Mouse (Mus musculus) embryonic stem cell, embryonic (primary cell): ENCODE measurements around the gene Pck2.

Experiments
- CTCF ChIA-PET, 4 experiments: fragments of 300-600 bp in 2 of 4; fragments of 350-600 bp in 2 of 4; sonication (Branson Sonifier 250); formaldehyde crosslinking; loops; one replicate each; lab custom pipeline; 2022; ENCODE audit warnings: inconsistent platforms in 2 of 4; lab: Charles Lee
- POLR2A ChIA-PET, 4 experiments: fragments of 300-600 bp in 2 of 4; fragments of 350-600 bp in 2 of 4; sonication (Branson Sonifier 250); formaldehyde crosslinking; loops; one replicate each; lab custom pipeline; 2022; ENCODE audit warnings: antibody characterized with exemption in 4 of 4, inconsistent platforms in 1 of 4; lab: Charles Lee

Gene Pck2

DNA sequence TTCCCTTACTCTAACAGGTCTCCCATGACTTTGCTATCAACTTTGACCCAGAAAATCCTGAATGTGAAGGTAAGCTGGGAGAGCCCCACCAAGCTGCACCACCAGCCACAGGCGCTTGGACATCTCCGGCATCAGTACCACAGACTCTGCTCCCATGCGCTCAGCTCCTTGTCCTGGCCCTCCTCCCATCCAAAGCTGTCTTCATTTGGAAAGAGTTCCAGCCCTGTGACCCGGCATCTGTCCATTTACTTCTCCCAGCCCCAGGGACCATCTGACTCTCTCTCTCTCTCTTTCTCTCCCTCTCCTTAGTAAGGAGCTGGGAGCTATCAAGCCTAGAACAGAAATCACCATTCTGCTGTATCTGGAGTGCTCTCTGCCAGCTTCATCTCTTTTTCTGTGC lies 24.2 kb upstream of the Pck2 start:
- ChIA-PET POLR2A (interaction anchor here in 1 of 4 experiments (0.8 to 1.6 kb wide), 4 partner anchors 13 to 57 kb away, joined by 3 to 6 read pairs (median 3); partner anchors contain the start of gene Pck2), CTCF (interaction anchor here (0.5 to 2.4 kb wide), 8 partner anchors 9 to 1345 kb away, joined by 3 to 14 read pairs (median 4); partner anchors contain the start of genes Dhrs4 (in 1 of the 4) and Nrl (in 1 of the 4))

DNA sequence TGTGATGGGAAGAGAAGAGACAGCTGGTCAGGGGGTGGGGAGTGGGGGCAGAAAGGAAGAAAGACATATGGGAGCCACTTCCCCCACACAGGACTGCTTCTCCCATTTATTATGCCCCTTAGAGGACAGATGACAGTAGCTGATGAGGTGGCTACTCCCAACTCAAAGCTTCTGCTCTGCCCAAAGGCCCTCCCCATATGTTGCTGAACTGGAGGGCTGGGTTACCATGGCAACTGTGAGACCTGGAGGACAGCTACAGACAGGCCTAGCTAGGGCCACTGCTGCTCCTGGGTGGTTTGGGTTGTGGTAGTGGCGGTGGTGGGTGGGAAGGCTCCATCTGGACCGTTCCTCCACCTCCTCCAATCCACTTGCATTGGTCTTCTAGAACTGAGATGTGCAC lies 21.2 kb upstream of the Pck2 start:
- ChIA-PET CTCF (interaction anchor here (0.6 to 2.2 kb wide), 14 partner anchors 8 to 1586 kb away, joined by 3 to 20 read pairs (median 5); partner anchors contain the start of gene Dhrs4 (in 1 of the 4)), POLR2A (interaction anchor here in 3 of 4 experiments (0.5 to 2.2 kb wide), 8 partner anchors 8 to 38 kb away, joined by 3 to 7 read pairs (median 4); partner anchors contain the start of genes Pck2 (in 2 of the 3) and Cpne6 (in 1 of the 3))

DNA sequence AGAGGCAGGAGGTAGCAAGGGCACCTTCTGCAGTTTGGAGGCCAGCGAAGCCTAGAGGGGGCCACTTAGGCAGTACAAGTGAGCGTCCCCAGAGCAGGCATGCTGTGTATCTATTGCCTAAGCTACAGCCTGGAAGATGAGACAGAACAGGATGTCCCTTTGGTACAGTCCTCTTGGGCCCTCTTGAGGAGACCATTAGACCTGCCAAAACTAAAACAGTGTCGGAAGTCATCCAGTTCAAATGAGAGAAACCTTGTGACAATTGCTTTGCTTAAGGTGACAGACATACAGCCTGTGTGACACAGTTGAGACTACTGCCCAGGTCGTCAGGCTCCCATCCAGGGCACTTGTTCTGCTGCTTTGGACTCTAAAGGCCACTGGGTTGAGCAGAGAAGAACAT lies 20.5 kb upstream of the Pck2 start:
- CTCF ChIA-PET, result interaction anchor here in 3 of 4 experiments (0.7 to 2.2 kb wide), 7 partner anchors 14 to 398 kb away, joined by 3 to 10 read pairs (median 5); no protein-coding TSS in a partner anchor
- POLR2A ChIA-PET, result interaction anchor here in 2 of 4 experiments (0.5 to 2.2 kb wide), 7 partner anchors 9 to 38 kb away, joined by 3 to 7 read pairs (median 3); partner anchors contain the start of genes Cpne6 (in 1 of the 2) and Pck2 (in 1 of the 2)

DNA sequence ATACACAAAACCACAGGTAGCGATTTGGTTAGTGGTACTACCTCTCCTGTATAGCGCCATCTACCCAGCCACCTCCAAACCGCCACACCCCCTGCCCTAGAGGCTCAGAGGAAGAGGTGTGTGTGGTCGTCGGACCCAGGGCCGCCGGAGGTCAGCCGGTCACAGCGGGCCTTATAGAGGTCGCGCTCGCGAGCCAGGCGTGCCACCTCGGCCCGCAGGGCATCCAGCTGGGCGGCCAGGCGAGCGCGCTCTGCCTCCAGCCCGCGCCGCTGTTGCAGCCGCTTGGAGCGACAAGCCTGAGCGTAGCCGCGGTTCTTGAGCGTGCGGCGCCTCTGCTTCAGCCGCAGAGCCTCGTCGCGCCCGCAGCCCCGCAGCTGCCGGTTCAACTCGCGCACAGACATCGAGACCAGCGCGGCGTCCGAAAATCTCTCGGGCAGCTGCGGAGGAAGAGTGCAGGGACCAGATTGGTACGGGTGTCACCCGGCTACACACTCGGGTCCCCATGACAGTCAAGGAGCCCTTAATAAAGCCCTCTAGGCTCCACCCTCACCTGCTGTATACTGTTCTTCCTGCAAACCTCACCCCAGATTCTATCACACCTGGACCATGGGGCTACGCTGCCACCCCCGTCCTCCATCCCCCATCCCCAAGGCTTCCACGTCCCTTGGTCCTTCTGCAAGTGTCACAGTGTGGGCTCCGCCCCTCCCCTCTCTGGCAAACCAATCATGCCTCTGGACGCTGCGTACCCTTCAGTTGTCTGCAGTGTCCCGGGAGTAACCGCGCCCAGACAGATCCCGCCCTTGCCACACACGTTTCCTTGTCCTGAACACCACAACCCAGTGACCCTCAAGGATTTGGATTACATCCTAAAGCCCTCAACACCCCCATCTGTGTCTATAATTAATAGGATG lies 19.4 kb upstream of the Pck2 start:
- ChIA-PET POLR2A (interaction anchor here in 1 of 4 experiments (1.4 to 2.2 kb wide), 3 partner anchors 10 to 33 kb away, joined by 5 to 7 read pairs (median 5); partner anchors contain the start of gene Cpne6), CTCF (interaction anchor here in 3 of 4 experiments (0.5 to 2.2 kb wide), 7 partner anchors 10 to 399 kb away, joined by 3 to 10 read pairs (median 4); no protein-coding TSS in a partner anchor)

DNA sequence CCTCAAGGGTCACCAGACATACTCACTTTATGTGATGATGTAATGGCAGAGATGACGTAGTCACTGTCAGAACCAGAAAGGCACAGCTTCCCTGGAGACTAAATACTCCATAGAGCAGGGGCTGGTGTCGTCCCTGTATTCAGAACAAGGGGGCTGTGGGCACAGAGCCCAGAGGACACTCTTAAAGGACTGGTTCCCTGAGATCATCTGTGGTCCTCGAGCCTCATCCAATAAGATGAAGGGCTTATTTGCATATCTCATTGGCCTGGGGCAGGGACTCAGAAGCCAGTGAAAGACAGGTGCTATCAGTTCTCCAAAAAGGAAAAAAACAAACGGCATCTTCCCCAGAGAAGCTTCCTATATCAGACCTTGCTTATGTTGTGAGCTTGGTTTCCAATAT lies 16.0 kb upstream of the Pck2 start:
- ChIA-PET CTCF (interaction anchor here in 3 of 4 experiments (0.7 to 2.1 kb wide), 5 partner anchors 8 to 253 kb away, joined by 3 to 5 read pairs (median 5); partner anchors contain the start of gene Dhrs4 (in 2 of the 3)), POLR2A (interaction anchor here in 2 of 4 experiments (1.1 to 1.9 kb wide), 8 partner anchors 10 to 310 kb away, joined by 3 to 11 read pairs (median 4); partner anchors contain the start of genes A730061H03Rik (in 1 of the 2), Dcaf11 (in 1 of the 2) and Pck2 (in 1 of the 2))

DNA sequence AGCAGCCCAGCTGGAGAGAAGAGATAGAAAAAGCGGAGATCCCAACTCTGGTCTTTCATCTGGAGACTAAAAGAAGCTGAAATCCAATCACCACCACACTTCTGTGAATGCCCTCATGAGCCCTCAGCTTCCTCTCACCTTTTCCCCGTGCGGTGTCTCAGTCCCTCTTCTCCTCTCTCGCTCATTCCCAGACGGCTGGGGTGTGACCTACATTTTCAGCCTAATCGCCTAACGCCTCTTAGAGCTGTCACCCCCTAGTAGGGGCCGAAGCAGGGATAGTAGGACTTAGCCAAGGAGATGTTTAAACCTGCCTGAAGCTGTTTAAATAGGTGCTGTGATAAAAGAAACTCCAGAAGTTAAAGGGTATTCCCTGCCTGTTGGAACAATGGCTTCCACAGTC lies 15.3 kb upstream of the Pck2 start, which contains the start of gene Nrl:
Nrl (minus strand) TSS at position 197 of the 400 bp plus-strand sequence.
- ChIA-PET CTCF (interaction anchor here in 3 of 4 experiments (0.7 to 2.1 kb wide), 5 partner anchors 9 to 253 kb away, joined by 3 to 5 read pairs (median 4); partner anchors contain the start of gene Dhrs4 (in 1 of the 3)), POLR2A (interaction anchor here in 2 of 4 experiments (0.9 to 1.9 kb wide), 11 partner anchors 9 to 311 kb away, joined by 3 to 11 read pairs (median 3); partner anchors contain the start of genes A730061H03Rik (in 1 of the 2), Carmil3 (in 1 of the 2), Dcaf11 (in 1 of the 2) and Pck2 (in 1 of the 2))

DNA sequence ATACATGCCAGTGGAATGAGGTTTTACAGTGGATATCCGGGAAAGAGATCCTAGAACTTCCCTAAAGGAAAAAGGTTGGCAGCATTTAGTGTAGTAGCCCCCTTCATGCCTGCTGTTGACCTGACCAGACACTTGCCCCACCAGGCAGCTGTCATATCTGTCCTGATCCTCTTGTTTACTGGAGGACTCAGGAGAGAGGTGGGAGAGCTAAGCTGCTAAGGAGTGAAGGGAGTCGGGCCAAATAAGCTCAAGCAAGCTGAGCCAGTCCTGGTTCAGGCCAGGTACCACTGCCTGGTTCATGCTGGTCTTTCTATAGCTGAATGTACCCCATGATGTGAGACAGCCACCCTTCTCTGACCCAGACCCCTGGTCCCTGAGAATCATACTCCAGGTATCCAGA lies 13.4 kb upstream of the Pck2 start:
- POLR2A ChIA-PET, result interaction anchor here in 2 of 4 experiments (1.7 to 2.5 kb wide), 2 partner anchors 13 kb away, joined by 9 to 11 read pairs; partner anchors contain the start of gene Pck2 (in 2 of the 2)
- CTCF ChIA-PET, result interaction anchor here in 3 of 4 experiments (0.6 to 2.3 kb wide), 9 partner anchors 9 to 405 kb away, joined by 3 to 13 read pairs (median 5); no protein-coding TSS in a partner anchor

DNA sequence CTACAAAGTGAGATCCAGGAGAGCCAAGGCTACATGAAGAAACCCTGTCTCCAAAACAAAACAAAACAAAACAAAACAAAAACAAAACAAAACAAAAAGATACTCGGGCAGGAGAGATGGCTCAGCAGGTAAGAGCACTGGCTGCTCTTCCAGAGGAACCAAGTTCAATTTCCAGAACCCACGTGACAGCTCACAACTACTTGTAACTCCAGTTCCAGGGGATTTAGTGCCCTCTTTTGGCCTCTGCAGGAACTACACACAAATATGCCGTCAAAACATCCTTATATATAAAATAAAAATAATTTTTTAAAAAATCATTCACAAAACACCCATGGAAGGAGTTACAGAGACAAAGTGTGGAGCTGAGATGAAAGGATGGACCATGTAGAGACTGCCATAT lies 12.1 kb upstream of the Pck2 start:
- POLR2A ChIA-PET, result interaction anchor here in 3 of 4 experiments (0.7 to 2.5 kb wide), 7 partner anchors 9 to 37 kb away, joined by 3 to 11 read pairs (median 4); partner anchors contain the start of genes Pck2 (in 3 of the 3), A730061H03Rik (in 1 of the 3), Carmil3 (in 1 of the 3) and Dcaf11 (in 1 of the 3)
- CTCF ChIA-PET, result interaction anchor here (0.5 to 2.3 kb wide), 22 partner anchors 8 to 439 kb away, joined by 3 to 13 read pairs (median 5); partner anchors contain the start of genes Dhrs4 (in 2 of the 4), A730061H03Rik (in 1 of the 4), Carmil3 (in 1 of the 4) and Pck2 (in 1 of the 4)

DNA sequence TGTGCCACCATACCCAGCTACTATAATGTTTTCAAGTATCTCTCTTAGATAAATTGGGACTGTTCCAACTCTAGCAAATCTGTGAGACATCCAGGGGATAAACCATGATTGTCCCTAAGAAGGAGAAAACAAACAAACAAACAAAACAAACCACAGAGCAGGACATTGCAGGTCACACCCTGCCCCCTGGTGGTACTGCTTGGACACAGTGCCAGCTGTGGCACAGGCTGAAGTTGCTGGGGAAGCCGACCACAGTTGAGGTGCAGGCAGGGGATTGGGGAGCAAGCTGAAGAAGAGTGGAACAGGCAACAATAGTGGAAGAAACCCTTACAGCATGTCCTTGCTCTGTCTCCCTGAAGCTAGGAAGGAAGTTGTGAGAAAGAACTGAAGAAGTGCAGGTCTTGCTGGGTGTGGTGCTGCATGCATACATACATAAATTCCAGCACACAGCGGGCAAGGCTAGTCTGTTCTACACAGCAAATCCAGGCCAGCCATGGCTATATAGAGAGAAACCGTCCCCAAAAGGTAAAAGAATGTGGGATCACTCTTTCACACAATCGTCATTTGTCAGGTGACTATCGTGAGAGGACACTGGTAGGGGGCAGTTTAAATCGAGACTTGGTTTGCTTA lies 3.8 kb upstream of the Pck2 start:
- CTCF ChIA-PET, result interaction anchor here in 3 of 4 experiments (0.5 to 1.6 kb wide), 11 partner anchors 8 to 200 kb away, joined by 3 to 8 read pairs (median 3); partner anchors contain the start of genes Carmil3 (in 1 of the 3), Dhrs4 (in 1 of the 3), Nrl (in 1 of the 3) and Tinf2 (in 1 of the 3)
- POLR2A ChIA-PET, result interaction anchor here (0.5 to 2.9 kb wide), 20 partner anchors 11 to 186 kb away, joined by 3 to 26 read pairs (median 4); partner anchors contain the start of genes A730061H03Rik (in 2 of the 4), Dcaf11 (in 2 of the 4), Carmil3 (in 1 of the 4) and Dhrs4 (in 1 of the 4)

DNA sequence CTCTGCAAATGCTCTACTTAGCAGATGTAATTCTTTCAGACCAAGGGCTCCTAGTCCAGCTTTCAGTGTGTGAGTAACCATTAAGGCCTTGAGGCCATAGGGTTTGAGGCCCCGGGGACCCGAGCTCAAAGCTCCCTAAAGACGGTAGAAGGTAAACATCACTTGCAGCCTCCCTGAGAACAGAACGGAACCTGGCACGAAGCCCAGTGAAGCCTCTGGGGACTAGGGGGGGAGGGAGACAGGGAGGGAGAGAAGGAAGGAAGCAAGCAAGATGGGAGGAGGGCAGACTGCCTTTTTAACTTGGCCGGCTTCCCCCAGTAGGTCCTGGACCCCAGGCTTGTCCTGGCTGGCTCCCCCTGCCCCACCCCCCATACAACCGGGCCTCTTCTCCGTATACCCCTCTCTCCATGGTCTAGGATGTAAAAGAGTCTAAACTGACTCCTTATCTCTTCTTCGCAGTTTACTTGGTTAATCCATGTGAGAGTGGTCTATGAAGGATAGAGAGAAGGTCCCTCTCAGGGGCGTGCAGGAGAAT lies 788 bp downstream of the Pck2 start:
- POLR2A ChIA-PET, result interaction anchor here in 3 of 4 experiments (0.6 to 8.1 kb wide), 63 partner anchors 7 to 836 kb away, joined by 3 to 96 read pairs (median 4); partner anchors contain the start of genes A730061H03Rik (in 3 of the 3), Dcaf11 (in 3 of the 3), Dhrs4 (in 3 of the 3) and Carmil3 (in 2 of the 3)
- CTCF ChIA-PET, result interaction anchor here in 3 of 4 experiments (0.5 to 2.4 kb wide), 10 partner anchors 8 to 419 kb away, joined by 3 to 9 read pairs (median 6); partner anchors contain the start of genes Dhrs4 (in 1 of the 3) and Fitm1 (in 1 of the 3)

DNA sequence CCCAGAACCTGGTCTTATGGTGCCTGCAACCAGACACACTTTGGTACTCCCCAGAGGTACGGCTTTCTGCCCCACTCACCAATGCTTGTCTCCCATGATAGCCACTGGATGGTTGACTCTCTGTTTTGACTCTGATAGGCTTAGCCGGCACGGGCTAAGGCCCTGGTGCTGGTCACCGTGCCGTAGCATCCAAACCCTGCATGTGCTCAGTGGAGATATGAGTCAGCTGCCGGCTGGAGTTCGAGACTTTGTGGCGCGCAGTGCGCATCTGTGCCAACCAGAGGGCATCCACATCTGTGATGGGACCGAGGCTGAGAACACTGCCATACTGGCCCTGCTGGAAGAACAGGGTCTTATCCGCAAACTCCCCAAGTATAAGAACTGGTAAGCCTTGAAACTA lies 2.2 kb downstream of the Pck2 start:
- ChIA-PET CTCF (interaction anchor here in 1 of 4 experiments (0.5 kb wide), 1 partner anchor 16 kb away, joined by 3 read pairs; no protein-coding TSS in a partner anchor), POLR2A (interaction anchor here in 3 of 4 experiments (0.5 to 8.1 kb wide), 11 partner anchors 9 to 221 kb away, joined by 3 to 96 read pairs (median 7); partner anchors contain the start of genes A730061H03Rik (in 2 of the 3), Dcaf11 (in 2 of the 3), Dhrs4 (in 1 of the 3) and Psme1 (in 1 of the 3))

DNA sequence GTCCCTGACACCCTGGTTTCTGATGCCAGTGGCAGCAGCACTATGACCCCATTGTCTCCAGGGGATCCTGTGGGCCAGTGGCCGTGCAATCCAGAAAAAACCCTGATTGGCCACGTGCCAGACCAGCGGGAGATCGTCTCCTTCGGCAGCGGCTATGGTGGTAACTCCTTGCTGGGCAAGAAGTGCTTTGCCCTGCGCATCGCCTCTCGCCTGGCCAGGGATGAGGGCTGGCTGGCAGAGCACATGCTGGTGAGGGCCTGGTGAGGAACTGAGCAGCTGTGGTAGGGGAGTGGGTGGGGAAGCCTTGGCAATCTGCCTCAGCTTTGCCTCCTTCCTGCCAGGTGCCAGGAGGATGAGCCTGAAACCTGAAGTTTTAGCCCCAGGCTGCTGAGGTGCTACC lies 4.3 kb downstream of the Pck2 start:
- CTCF ChIA-PET, result interaction anchor here in 1 of 4 experiments (0.7 kb wide), 1 partner anchor 73 kb away, joined by 3 read pairs; no protein-coding TSS in a partner anchor
- POLR2A ChIA-PET, result interaction anchor here in 2 of 4 experiments (0.5 to 8.1 kb wide), 3 partner anchors 10 to 154 kb away, joined by 3 to 96 read pairs (median 5); no protein-coding TSS in a partner anchor

DNA sequence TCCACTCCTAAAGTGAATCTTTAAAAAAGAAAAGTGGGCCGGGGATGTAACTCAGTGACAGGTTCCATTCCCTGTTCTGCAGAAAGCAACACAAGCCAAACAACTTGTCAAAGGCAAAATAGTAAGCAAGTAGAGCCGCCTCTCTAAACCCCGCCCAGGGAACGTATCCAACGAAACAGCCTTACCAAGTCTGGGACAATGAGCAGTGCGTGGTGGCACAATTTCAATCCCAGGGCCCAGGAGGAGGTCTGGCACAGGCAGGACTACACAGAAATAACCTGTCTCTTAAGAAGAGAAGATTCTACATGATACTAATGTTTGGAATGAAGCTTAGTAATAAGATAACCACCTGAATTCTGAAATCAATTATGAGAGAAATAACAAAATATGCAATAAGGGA lies 10.1 kb downstream of the Pck2 start:
- POLR2A ChIA-PET, result interaction anchor here in 3 of 4 experiments (0.7 to 3.6 kb wide), 9 partner anchors 9 to 571 kb away, joined by 3 to 48 read pairs (median 16); partner anchors contain the start of genes A730061H03Rik (in 3 of the 3), Dcaf11 (in 3 of the 3), Pck2 (in 2 of the 3) and Gzme (in 1 of the 3)

DNA sequence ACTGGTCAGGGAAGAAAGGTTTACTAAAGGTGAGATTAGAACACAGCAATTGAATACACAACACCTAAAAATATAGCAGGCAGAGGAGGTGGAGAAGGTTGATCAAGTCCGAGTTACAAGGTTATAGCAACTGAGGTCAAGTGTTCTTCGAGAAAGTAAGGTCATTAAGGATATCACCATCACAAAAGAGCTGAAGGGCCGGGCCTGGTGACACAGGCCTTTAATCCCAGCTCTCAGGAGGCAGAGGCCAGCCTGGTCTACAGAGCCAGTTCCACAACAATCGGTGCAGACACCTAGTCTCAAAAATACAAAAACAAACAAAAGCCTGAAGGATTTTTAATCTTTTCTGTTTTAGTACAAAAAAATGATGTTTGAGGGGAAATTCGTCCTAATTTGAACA lies 11.3 kb downstream of the Pck2 start:
- ChIA-PET POLR2A (interaction anchor here in 3 of 4 experiments (0.6 to 6.5 kb wide), 32 partner anchors 9 to 1359 kb away, joined by 3 to 96 read pairs (median 3); partner anchors contain the start of genes A730061H03Rik (in 3 of the 3), Dcaf11 (in 3 of the 3), Pck2 (in 3 of the 3) and Psme2 (in 3 of the 3)), CTCF (interaction anchor here in 1 of 4 experiments (0.9 to 1.8 kb wide), 4 partner anchors 9 to 193 kb away, joined by 3 to 9 read pairs (median 6); partner anchors contain the start of genes A730061H03Rik and Psme1)

More for the DNA sequence above, 10.1 kb downstream of the Pck2 start:
- CTCF ChIA-PET, result no interaction called here

DNA sequence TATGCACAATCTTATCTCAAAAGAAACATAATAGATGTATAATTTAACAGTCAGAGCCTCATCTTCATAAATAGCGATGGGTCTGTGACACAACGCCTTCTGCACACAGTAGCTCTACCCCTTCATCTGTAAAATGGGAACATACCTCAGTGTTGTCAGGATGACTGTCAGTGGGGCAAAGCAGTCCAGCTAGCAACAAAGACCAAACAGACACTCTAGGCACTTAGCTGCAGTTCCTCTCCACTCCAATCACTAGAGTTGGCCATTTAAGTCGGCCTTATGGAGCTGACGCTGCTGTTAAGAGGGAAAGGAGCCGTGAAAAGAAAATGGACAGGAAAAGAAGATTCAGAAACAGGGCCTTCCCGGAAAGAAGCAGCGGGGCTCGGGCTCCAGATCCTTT lies 11.7 kb downstream of the Pck2 start:
- POLR2A ChIA-PET, result interaction anchor here in 3 of 4 experiments (0.6 to 6.5 kb wide), 31 partner anchors 8 to 1359 kb away, joined by 3 to 96 read pairs (median 3); partner anchors contain the start of genes A730061H03Rik (in 3 of the 3), Dcaf11 (in 3 of the 3), Pck2 (in 3 of the 3) and Psme2 (in 3 of the 3)
- CTCF ChIA-PET, result interaction anchor here in 2 of 4 experiments (0.9 to 1.8 kb wide), 6 partner anchors 9 to 192 kb away, joined by 3 to 9 read pairs (median 4); partner anchors contain the start of genes A730061H03Rik (in 1 of the 2) and Psme1 (in 1 of the 2)
